Mouse (Mus musculus): ENCODE results near the gene 4930544D05Rik. TPM values are rescaled to one million over a fixed set of nuclear protein-coding genes. Genes with fewer than 3 reads are reported as not detected.

4930544D05Rik gene
- total RNA-seq, 2 experiments from 2014 or later, result not detected

GRCm38 (mm10) chr11:70641241-70641640, 25.6 kb downstream of the 4930544D05Rik start:
- no peak for DNase-seq (ENCODE audit: low spot score)

GRCm38 (mm10) chr11:70643051-70643450, 27.4 kb downstream of the 4930544D05Rik start:
- DNase-seq (ENCODE audit: low spot score), result no peak

GRCm38 (mm10) chr11:70644564-70645103, 29.0 kb downstream of the 4930544D05Rik start:
- DNase-seq (ENCODE audit: low spot score), result no peak

GRCm38 (mm10) chr11:70645461-70646258, 30.0 kb downstream of the 4930544D05Rik start:
- no peak for DNase-seq (ENCODE audit: low spot score)

GRCm38 (mm10) chr11:70646259-70646555, 30.6 kb downstream of the 4930544D05Rik start:
- no peak for DNase-seq (ENCODE audit: low spot score)

GRCm38 (mm10) chr11:70646691-70647650, 31.3 kb downstream of the 4930544D05Rik start, which contains the start of the genes Rnf167 and Slc25a11:
Gene Rnf167 (plus strand): TSS chr11:70647235.
Gene Slc25a11 (minus strand): TSS chr11:70647479.
- DNase-seq (ENCODE audit: low spot score), result peak; percentile 97

GRCm38 (mm10) chr11:70647716-70648420, 32.2 kb downstream of the 4930544D05Rik start:
- no peak for DNase-seq (ENCODE audit: low spot score)

GRCm38 (mm10) chr11:70648512-70648911, 32.9 kb downstream of the 4930544D05Rik start:
- no peak for DNase-seq (ENCODE audit: low spot score)

- DNase-seq (ENCODE audit: low spot score), result no peak
These were observed 33.6 kb downstream of the 4930544D05Rik start for GRCm38 (mm10) chr11:70649185-70649734.

- no peak for DNase-seq (ENCODE audit: low spot score)
These were observed 34.9 kb downstream of the 4930544D05Rik start for GRCm38 (mm10) chr11:70650322-70651175.

- no peak for DNase-seq (ENCODE audit: low spot score)
These were observed 35.7 kb downstream of the 4930544D05Rik start for GRCm38 (mm10) chr11:70651391-70651790.

GRCm38 (mm10) chr11:70652029-70652883, 36.6 kb downstream of the 4930544D05Rik start:
- no peak for DNase-seq (ENCODE audit: low spot score)

GRCm38 (mm10) chr11:70652884-70653344, 37.3 kb downstream of the 4930544D05Rik start:
- DNase-seq (ENCODE audit: low spot score), result no peak

- no peak for DNase-seq (ENCODE audit: low spot score)
These were observed 37.9 kb downstream of the 4930544D05Rik start for GRCm38 (mm10) chr11:70653345-70654197.

GRCm38 (mm10) chr11:70654198-70654922, 38.7 kb downstream of the 4930544D05Rik start, which contains the start of gene Pfn1:
Gene Pfn1 (minus strand): TSS chr11:70654644.
- peak; percentile 52 for DNase-seq (ENCODE audit: low spot score)

GRCm38 (mm10) chr11:70654923-70655570, 39.4 kb downstream of the 4930544D05Rik start:
- peak; percentile 79 for DNase-seq (ENCODE audit: low spot score)

Measured in gastrocnemius, adult 18-20 months (tissue).